Mouse (Mus musculus) embryo, embryonic 10.5 days (tissue): ENCODE results near the gene Chrm3.

ENCODE experiments used
- DNase-seq: peaks from one replicate; pipeline ENCODE4 v3.0.0-alpha.2; 2015; ENCODE audit warnings: low spot score

Chrm3 gene

DNA sequence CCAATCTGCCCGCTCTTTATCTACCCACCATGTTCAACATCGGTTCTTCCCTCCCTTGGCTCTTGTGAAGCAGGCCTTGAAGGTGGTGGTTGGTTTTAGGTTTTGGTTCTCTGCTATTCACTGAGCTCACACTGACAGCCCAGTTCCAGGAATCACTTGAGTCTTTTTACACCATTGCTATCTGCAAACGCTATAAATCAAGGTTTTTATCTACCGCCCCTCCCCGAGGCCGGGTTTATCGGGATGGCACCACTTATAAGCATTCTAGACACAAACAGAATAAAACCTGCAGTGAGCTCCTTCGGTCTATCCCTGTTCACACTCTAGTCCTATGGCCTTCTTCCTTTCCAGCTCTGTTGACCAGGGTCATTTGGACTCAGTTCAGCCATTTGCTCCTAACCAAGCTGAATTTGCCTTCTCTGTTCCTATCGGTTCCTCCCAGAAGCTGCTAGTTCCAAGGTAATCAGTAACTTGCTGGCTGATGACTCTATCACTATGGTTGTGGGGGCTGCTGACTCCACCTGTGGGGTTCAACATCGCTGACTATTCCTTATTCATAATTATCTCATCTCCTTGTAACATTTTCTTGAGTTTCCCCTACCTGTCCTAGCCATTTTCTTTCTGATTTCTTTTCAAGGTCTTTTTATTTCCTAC, 291.6 kb downstream of the Chrm3 start:
- DNase-seq: no peak

GRCm38 (mm10) chr13:10066829-10067618, 293.6 kb downstream of the Chrm3 start:
- no peak for DNase-seq

DNA sequence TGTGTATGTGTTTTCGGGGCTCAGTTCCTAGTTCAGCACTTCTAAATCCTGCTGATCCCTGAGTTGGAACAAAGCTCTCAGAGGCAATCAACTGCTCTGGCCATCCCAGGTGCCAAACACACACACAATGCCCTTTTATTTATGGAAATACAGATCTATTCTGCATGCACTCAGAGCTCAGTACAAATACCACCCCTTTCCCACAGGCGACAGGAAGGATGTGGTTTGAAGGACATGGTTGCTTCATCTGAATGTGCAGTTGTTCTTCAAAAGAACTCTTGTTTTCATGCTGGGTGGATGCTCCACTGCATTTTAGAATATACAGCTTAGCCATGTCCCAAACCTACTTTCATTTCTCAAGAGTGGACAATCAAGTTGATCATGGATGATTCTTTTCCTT, 294.9 kb downstream of the Chrm3 start:
- DNase-seq: no peak

DNA sequence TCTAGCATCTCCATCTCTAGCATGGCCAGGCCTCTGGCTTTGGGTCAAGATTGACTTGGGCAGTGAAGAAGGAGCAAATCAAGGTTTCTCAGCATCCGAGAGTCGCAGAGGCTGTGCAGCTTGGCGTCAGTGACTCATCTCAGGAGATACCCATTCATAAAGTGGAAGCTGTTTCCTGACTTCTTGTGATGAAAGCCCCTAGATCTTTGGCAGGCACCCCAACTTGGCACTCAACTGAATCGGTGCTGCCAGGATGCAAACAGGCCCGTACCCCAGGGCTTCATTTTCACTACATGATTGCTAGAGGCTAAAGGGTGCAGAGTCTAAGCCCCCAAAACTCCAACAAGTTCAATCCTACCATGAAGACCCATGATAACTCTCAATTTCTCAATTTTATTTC, 298.0 kb downstream of the Chrm3 start:
- DNase-seq: no peak

DNA sequence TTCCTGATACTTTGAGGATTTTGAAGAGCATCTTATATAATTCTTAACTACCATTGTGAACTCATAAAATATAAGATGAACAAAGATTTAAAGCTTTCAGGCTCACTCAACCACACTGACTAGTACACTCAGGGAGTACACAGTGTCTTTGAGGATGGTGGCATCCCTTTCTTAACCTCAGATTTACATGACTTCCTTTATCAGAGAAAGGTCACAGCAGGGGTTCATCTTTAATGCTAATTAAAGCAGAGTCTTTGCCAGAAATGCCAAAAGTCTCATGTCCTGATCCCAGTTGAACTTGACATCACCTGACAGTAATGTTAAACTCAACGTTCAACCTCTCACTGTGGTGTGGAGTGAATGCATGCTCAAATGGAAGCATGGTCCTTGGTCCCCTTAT, 301.7 kb downstream of the Chrm3 start:
- DNase-seq: no peak

GRCm38 (mm10) chr13:10057644-10058198, 302.9 kb downstream of the Chrm3 start:
- DNase-seq: no peak

GRCm38 (mm10) chr13:10054086-10054485, 306.6 kb downstream of the Chrm3 start:
- DNase-seq: no peak

DNA sequence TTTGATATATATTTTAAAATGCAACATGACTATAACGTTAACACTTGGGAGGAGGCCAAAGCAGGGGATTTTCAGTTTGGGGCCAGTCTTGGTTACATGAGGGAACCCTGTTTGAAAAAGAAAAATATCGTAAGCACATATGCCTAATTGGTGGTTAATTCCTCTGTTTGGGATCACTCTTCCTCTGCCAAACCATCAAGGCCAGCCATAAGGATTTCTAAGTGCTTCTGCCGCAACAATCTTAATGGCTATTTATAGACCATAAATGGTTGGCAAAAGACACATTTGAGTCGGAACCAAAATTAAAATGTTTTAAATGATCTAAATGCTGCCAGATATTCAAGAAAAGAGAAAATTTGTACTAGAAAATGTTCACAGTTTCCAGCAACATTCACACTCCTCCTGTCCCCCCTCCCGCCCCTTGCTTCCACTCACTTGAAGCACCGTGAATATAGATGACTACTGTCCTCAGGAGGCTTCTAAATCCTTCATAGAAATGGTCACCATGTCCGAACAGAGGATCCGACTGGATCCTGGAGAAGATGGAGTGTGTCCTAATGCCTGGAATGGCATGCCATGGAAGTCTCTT, 307.3 kb downstream of the Chrm3 start:
- DNase-seq: no peak

DNA sequence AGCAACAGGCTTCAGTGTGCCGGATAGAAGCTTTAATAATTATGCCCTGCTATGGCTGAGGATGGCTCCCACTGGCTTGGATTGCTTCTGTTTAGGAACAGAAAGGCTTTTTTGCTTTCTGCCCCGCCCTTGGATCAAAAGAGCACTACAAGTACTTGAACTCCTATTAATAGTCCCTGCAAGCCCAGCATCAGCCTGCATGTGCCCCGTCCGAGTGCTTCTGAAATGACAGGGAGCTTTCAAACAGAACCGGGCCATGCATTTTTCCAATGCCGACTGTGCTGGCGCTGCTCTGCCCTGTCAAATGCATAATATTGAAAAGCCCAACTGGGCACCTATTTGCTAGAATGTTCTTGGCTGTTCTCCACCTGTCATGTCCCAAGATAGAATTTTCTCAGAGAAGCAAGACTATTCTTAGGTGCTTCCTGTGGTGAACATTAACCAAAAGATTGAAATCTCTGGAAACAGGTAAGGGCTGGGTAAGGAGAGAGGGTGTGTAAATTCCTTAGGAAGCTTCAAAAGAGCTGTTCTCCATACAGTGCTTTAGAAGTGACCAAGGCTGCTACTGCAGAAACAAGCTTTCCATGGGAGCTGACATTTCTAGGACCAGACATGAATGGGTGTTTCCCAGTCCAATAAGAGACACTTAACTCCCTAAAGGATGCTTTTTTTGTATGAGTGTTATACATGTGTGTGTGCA, 314.8 kb downstream of the Chrm3 start:
- no peak for DNase-seq

GRCm38 (mm10) chr13:10044084-10044483, 316.6 kb downstream of the Chrm3 start:
- DNase-seq: no peak

DNA sequence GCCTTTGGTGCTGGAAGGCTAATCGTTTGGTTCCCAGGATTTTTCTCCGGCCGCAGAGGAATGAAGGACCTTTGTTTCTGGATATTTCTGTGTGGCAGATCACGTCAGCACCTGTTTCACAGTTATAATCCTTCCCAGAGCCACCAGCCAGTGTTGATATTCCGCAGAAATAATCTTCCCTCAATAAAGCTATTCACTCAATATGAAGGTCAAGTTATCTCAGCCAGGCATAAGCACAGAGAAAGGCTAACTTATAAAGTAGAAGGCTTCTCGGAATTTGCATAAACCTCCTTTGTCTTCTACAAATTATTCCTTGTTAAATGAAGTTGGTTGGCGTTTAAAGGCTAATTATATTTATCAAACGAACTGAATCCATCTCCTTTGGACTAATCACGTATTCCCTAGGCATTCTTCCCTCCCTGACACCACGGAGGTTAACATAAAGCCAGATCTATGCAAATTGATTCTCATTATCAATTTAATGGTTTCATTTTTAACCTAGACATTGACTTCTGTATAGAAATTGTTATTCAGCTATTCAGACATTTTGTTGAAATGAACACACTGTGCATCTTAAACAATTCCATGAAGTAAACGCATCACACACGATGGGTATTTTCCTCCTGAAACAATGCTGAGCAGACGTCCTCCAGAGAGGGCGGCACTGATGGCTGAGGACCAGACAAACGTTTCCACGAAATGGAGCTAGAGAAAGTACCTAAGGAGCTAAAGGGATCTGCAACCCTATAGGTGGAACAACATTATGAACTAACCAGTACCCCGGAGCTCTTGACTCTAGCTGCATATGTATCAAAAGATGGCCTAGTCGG, 326.9 kb downstream of the Chrm3 start:
- no peak for DNase-seq

DNA sequence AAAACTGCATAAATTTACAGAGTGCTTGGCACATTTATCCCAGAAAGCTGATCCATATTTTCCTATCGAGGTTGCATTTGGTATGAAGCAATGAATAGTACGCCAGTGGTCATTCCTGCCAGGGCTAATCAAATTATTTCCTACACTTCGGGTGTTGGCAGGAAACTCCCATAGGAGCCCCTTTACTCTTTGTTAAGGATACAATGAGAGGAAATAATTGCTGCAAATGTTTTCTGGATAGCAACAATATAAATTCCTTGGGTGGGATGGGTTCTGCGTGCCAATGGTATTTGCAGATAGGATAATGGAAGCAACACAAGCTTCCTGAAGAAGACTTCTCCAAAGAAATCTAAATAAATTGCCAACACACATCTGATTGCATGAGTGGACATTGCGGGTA, 329.1 kb downstream of the Chrm3 start:
- no peak for DNase-seq

DNA sequence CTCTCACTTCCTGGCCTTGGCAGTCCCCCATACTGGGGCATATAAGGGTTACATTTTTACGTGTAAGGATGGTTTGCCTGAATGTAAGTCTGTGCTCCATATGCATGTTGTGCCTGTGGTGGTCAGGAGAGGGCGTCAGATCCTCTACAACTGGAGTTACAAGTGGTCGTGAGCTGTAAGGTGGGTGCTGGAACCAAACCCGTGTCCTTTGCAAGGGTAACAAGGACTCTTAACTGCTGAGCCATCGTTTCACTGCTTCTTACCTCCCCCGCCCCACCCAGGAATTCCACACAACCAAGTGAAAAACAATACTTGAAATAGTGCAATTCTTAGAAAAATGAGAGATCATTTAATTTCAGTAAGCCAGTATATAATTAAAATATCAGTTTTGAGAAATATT, 330.7 kb downstream of the Chrm3 start:
- DNase-seq: no peak

DNA sequence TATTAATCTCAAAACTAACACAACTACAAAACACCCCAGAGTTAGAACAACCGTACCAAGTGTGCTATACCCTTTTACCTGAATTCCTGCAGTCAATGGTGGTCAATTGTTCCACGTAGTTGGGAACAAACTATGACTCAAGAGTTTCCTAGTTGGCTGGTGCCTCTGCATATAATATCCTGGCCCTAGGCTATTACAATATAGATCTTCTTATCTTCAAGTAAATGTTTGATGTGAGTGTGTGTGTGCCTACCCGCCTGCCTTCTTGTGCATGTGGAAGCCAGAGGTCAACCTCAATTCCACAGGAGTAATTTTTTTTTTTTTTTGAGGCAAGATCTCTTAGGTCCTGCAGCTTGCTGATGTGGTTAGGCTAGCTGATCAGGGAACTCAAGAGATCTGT, 335.5 kb downstream of the Chrm3 start:
- DNase-seq: no peak

DNA sequence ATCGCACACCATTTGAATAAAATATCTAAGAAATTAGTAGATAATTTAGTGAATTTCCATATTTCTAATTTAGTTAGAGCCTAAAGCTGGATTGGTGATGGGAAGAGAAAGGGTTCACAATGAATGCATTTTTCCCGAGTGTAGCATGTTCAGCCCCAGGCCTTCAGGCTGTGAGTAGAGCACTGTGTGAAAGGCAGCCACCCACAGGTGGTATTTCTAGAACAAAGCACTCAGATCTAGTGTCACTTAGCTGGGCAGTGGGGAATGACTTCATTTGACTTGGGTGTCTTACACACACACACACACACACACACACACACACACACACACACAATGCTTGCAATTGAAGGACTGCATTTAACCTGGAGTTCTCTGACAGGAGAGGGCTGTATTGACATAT, 337.5 kb downstream of the Chrm3 start:
- no peak for DNase-seq

DNA sequence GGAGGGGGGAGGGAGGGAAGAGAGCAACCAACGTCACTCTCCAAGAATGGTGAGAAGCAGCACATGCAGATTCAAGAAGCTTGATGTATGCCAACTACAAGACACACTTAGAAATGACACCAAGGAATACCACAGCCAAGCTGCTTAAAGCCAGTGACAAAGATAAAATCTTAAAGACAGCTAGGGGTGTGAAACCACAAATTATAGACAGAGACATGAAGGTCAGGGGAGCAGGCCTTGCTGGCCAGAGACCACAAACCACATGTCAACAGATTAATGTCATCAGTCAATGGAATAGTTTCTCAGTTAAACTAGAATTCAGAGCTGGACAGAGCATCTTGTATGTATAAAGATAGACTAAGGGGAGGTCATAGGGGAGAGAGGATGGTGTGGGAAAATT, 341.4 kb downstream of the Chrm3 start:
- no peak for DNase-seq

DNA sequence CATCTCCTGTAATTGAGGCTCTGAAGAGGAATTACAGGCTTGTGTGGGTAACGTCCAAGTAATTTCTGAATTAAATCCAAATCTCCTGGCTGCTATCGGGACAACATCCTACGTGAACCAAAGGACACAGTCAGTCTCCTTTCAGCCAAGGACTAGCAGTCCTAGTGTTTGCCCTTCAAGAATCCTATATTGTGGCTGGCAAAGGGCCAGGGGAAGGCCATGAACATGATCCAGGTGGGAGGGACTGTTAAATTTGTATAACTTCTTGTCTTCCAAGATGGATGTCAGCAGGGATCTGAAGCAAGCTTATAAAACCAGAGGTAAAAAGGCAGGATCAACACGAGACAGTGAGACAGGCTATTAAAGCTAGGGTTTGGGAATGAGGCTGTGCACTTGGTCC, 357.7 kb downstream of the Chrm3 start:
- DNase-seq: no peak

DNA sequence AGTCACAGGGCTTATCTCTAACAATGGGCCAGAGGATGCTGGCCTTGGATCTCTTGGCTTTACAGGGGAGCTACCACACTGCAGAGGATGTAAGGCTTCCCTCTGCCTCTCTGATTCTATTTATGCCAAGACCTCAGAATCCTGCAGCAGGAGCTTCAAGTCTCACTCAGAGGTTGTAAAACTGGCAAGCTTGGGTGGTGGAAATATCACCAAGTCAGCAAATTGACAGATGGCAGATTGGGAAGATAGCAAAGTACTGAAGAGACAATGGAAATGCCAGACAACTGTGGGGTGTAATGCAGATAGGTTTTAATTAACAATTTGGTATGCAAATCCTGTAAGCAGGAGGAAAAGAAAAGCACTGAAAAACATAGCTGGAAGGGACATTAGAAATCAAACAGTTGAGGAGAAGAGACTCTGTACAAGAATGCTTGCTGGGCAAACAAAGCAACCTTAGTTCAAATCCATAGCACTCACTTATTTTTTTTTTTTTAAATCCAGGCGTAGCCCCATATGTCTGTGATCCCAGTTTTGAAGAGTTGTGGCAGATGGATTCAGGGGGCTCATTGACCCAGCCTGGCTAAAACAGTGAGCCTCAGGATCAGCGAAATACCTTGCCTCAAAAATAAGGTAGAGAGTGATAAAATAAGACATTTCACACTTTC, 362.9 kb downstream of the Chrm3 start:
- DNase-seq: no peak

DNA sequence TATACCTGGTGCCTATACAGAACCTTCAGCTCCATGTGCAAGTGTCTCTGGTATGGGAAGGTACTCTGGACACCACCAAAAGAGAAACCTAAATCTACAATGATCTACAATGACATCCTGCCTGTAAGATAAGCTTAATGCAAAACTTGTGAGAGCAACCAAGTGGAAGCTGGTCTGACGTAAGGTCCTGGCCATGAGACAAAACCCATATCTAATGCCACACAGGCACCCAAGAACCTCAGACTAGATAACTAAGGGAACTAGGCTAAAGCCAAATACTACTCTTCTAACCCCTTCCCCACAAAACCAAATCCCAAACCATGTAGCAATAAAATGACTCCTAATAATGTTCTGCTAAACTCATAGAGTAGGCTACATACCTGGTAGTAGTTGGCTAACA, 364.8 kb downstream of the Chrm3 start:
- no peak for DNase-seq

DNA sequence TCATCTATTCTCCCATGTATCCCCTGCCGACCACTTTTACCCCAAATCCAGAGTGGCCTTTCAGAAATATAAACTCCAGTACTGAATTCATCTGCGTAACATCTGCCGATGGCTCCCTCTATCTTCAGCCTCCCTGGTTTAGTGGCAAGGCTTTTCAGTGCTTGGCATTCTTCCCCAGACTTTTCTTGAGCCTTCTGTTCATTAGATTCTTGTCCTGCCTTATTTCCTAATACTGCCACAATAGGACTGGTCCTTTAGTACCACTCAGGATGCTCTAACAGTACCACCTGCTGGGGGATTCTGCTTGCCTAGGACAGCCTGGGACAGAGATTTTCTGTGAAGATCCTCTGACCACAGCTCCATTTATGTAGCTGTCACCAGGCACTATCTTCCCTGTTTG, 367.1 kb downstream of the Chrm3 start:
- no peak for DNase-seq

GRCm38 (mm10) chr13:9992640-9993039, 368.0 kb downstream of the Chrm3 start:
- no peak for DNase-seq
